Mouse (Mus musculus): ENCODE measurements around the gene Rad51d. TPM values are rescaled to one million over a fixed set of nuclear protein-coding genes. Genes with fewer than 3 reads are reported as not detected.
"Not testable (repeated sequence)": the region's sequence is repeated elsewhere in the genome, so short reads cannot be mapped to it uniquely, and the experiment has no call there.

Rad51d gene
- polyA plus RNA-seq (2017; shearing (Covaris generic)) = 10 to 100 TPM; 26.7 to 35.3 TPM

DNA sequence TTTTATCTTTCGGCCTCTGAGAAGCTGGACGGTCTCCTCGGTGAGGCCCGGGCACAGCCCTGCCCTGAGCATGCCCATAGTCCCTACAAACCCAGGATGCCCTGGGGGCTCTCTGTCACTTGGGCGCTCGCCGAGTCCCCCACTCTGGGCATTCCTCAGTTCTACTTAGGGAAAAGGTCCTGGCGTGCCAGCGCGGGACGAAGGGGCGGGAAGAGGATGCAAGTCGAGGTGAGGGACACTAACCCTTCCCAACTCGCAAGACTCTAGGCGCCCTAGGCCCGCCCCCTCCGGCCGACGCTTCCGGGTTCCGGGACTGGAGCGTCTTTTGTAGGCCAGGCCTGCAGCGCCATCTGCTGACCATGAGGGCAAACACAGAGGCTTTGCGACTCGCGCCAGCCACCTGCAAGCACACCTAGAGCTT lies at the start of gene Rad51d:
Rad51d (minus strand) TSS at position 273 of the 421 bp plus-strand sequence.
- peak; percentile 90 for ATAC-seq

DNA sequence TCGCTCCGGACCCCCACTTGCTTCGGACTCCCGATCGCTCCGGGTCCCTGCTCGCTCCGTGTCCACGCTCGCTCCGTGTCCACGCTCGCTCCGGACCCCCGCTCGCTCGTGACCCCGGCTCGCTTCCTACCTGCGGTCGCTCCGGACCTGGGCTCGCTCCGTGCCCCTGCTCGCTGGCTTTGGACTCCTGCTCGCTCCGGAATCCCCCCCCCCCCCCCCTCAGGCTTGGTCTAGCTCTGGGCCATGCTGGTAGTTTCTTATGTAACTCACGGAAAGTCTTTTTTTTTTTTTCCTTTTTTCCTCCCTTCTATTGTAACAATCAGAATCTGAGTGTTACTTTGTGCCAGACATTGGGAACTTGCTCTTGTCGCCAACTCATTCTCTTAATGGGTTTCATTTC lies 42.8 kb upstream of the Rad51d start:
- no peak for ATAC-seq

DNA sequence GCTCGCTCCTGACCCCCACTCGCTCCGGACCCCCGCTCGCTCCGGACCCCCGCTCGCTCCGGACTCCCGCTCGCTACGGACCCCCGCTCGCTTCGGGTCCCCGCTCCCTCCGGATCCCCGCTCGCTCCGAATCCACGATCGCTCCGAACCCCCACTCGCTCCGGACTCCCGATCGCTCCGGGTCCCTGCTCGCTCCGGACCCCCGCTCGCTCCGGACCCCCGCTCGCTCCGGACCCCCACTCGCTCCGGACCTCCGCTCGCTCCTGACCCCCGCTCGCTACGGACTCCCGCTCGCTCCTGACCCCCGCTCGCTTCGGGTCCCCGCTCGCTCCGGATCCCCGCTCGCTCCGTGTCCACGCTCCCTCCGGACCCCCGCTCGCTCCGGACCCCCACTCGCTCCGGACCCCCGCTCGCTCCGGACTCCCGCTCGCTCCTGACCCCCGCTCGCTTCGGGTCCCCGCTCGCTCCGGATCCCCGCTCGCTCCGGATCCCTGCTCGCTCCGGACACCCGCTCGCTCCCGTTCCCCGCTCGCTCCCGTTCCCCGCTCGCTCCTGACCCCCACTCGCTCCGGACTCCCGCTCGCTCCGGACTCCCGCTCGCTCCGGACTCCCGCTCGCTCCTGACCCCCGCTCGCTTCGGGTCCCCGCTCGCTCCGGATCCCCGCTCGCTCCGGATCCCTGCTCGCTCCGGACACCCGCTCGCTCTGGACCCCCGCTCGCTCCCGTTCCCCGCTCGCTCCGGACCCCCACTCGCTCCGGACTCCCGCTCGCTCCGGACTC lies 41.4 kb upstream of the Rad51d start:
- ATAC-seq = not testable (repeated sequence)

DNA sequence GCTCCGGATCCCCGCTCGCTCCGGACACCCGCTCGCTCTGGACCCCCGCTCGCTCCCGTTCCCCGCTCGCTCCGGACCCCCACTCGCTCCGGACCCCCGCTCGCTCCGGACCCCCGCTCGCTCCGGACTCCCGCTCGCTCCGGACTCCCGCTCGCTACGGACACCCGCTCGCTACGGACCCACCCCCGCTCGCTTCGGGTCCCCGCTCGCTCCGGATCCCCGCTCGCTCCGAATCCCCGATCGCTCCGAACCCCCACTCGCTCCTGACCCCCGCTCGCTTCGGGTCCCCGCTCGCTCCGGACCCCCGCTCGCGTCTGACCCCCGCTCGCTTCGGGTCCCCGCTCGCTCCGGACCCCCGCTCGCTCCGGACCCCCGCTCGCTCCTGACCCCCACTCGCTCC lies 40.7 kb upstream of the Rad51d start:
- not testable (repeated sequence) for ATAC-seq

DNA sequence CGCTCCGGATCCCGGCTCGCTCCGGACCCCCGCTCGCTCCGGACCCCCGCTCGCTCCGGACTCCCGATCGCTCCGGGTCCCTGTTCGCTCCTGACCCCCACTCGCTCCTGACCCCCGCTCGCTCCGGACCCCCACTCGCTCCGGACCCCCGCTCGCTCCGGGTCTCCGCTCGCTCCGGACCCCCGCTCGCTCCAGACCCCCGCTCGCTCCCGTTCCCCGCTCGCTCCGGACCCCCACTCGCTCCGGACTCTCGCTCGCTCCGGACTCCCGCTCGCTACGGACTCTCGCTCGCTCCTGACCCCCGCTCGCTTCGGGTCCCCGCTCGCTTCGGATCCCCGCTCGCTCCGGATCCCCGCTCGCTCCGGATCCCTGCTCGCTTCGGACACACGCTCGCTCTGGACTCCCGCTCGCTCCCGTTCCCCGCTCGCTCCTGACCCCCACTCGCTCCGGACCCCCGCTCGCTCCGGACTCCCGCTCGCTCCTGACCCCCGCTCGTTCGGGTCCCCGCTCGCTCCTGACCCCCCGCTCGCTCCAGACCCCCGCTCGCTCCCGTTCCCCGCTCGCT lies 40.1 kb upstream of the Rad51d start:
- not testable (repeated sequence) for ATAC-seq

DNA sequence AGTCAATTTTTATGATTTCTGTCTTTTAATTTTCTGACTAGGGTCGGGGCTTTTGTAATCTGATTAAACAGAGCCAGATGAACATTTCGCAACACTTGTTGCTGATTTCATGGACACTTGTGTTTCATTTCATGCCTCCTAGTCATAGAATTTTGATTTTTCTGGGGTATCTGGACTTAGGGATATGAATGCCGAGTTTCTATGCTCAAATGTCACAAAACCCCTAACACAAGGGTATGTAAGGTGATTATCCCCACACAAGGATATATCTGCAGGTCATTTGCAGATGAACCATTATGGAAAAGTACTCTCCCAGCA lies 39.2 kb upstream of the Rad51d start:
- no peak for ATAC-seq

DNA sequence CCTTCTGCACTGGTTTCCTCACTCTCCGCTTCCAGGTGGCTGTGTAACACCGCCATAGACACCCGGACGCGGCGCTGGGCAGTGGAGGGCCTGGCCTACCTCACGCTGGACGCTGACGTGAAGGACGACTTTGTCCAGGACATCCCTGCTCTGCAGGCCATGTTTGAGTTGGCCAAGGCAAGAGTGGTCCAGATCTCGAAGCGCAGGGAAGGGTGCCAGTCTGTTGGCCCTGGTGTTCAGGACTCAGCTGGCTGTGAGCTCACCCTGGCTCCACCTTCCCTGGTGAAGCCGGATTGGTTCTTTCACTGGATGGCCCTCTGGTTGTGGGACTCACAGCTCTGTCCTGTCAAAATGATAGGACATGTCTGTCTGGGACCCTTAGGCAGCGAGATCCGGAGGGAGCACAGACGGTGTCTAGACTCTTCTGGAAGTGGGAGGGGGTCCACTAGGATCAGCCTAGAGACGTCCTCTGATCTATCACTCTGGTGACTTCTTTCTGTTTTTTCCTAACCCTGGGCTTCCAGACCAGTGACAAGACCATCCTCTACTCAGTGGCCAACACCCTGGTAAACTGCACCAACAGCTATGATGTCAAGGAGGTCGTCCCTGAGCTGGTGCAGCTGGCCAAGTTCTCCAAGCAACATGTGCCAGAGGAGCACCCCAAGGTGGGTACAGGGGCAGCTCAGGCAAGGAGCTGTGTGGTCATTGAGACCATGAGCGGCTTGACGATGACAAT lies 38.7 kb upstream of the Rad51d start:
- no peak for ATAC-seq

DNA sequence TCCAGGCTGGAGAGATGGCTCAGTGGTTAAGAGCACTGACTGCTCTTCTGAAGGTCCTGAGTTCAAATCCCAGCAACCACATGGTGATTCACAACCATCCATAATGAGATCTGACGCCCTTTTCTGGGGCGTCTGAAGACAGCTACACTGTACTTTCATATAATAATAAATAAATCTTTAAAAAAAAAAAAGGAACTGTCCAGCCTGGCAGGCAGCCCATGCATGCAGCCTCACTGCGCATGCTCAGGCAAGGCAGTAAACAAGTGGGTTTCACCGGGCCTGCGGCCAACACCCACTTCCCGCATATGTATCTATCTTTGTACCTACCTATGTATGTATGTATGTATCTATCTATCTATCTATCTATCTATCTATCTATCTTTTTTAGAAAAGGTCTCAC lies 33.5 kb upstream of the Rad51d start:
- not testable (repeated sequence) for ATAC-seq

DNA sequence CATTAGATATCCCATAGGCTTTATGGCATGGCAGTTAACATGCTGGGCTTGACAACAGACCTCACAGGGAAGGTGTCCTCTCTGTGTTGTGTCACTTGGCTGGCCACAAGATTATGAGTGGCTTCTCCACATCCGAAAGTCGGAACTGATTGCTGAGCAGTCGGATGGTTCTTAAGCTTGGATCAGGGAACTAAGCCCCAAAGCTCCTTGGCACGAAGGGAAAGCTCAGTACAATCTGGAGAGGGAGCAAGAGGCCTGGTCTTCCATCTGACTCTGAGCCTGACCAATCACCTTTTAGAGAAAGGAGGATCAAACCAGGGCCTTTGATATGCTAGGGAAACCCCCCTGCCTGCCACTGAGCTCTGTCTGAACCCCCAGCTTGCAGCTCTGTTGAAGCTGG lies 31.3 kb upstream of the Rad51d start:
- ATAC-seq = no peak

DNA sequence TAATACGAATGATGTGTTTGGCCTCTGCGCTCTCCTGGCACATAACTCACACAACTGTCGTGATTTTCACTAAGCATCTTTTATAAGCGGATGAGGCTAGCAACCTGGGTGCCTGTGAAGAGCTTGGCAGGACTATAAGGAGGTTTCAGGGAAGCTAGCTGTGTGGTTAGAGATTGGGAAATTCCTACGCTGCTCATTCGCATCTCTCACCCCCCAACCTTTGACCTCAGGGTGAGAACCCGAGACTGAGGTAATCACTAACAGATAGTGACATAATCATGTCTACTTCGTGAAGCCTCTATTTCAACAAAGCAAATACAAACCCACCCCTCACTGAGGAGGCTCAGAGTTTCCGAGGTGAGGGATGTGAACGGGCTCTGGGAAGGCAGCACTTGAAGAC lies 30.4 kb upstream of the Rad51d start:
- no peak for ATAC-seq

DNA sequence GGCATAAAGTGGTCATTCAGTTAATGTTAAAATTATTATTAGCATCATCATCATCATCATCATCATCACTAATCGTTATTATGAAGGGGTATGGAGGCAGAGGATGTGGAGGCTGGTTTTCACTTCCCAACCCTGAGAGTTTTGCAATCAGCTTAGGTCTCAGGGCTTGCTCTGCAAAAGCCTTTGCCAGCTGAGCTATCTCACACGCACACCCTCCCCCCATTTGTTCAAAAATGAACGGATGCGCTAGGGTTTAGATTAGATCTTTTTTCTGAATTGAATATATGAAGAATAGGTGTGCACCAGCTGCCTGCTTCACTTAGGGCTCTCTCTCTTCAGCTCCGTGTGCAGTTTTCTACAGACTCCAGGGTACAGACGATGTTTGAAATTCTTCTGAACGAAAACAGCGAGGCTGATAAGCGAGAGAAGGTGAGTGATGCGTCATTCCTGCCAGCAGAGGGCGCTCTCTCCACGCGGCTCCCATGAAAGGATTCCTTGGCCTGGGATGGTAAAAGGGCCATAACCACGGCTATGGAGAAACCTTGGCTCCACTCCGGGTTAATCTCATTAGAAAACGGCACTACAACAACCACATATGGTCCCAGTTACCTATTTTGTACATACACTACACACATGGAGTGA lies 24.4 kb upstream of the Rad51d start:
- peak; percentile 94 for ATAC-seq

DNA sequence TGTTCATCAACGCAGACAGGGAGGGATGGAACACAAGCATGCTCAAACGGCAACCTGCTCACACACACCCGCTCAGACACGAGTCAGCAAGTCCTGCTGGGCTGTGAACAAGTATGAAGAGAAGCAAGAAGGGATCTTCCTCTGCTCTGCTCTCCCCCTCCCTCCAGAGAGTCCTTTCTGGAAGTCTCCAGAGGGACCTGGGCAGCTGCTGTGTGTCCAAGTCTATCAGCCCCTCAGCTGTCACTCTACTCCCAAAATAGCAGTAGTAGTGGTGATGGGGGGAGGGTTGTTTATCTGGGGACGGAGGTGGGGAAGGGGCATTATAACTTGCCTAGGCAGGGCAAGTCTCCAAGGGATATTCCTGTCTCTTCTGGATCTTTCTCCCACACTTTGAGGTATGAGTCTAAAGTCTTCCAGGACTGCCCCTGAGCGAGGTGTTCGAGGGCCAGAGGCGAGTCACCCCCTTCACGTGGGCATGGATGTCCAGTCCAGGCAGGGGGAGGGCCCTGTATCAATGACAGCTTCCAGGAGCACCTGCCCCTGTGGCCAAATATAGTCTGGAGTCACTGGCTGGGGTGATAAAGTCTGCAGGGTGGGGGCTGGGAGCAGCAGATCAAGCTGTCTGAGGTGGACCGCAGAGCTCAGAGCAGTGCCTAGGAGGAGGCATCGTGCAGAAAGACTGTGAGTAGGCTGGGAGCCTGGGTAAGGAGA lies 20.4 kb upstream of the Rad51d start:
- ATAC-seq = no peak

DNA sequence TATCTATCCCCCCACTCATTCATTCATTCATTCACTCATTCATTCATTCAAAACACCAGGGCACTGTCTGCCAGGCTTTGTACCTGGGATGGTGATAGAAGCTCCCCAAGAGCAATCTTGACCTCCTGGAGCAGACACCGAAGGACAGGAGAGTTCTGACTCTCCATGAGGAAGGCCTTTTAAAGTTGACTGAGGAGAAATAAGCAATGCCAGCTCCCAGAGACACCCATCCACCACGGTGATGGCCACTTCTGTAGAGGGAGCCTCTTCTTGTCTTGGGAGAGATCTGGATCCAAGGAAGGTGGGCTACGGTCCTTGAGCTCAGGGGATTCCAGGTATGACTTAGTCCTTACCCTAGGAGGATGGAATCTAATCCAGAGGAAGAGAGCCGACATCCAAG lies 19.8 kb upstream of the Rad51d start, which contains the start of gene Unc45b:
Unc45b (plus strand) TSS at position 301 of the 400 bp plus-strand sequence.
- ATAC-seq = no peak

DNA sequence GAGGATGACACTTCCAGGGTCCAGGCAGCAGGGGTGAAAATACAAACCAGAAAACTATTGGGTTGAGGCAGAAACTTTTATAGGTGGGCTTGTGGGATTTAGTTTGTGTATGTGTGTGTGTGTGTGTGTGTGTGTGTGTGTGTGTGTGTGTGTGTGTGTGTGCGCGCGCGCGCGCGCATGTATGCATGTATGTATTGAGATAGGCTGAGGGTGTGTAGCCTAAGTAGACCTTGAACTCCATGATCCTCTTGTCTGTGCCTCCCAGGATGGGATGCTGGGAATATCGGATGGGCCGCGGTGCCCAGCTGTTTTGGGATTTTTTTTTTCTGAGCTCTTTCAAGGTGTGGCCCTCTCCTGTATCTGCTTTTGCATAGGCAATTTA lies 18.2 kb upstream of the Rad51d start:
- ATAC-seq = peak; percentile 5

DNA sequence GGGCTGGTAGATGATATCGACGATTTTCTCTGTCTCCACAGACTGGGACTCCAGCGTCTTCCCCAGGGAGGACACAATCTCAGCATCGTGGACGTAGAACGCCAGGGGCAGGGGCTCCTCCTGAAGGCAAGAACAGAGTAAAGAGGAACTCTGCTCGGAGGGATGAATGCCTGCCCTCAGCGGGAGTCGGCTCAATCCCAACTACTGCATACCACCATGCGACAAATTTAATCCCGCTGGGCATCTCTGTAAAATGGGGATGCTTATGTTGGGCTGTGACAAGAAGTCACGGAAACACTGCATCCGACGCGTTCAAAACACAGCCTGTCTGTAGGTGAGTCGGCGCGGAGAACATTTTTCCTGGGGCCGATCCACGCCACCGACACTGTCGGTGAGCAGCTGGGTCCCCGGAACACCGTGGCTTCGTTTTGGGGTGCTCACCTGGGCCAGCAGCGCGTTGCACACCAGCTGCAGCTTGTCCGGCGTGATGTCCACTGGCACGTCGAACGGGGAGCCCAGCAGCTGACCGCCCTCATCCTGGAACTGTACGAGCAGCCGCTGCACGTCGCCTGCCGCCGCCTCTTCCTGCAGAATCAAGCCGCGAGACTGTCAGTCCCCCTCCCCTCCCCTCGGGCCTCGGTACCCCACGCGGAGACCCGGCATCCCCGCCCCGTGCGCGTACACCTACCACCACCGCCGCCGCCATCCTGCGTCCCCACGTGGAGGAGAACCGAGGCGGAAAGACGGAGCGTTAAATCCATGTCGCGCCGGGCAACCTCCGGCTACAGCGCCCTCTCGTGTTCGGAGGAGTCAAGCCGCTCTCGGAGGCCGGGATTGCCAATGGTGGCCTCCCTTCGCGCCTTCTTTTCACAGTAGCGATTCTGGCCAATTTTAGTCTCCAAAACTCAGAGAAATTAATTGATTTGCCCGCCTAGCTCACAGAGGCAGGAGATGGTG lies 17.5 kb upstream of the Rad51d start, which contains the start of gene Nle1:
Nle1 (minus strand) TSS at position 761 of the 957 bp plus-strand sequence.
- ATAC-seq = peak; percentile 94

DNA sequence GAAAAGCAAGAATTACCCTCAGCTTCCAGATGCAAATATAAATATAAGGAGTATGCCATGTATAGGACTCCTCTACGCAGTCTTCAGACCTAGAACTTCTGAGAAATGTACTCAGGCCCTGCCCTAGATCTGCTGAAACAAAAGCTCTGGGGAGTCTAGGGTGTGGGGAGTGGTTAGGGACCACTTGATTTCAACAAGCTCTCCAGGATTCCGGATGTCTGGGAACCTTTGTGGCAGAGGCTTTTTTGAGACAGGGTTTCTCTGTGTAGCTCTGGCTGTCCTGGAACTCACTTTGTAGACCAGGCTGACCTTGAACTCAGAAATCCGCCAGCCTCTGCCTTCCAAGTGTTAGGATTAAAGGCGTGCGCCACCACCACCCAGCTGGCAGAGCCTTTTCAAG lies 15.4 kb upstream of the Rad51d start:
- no peak for ATAC-seq

DNA sequence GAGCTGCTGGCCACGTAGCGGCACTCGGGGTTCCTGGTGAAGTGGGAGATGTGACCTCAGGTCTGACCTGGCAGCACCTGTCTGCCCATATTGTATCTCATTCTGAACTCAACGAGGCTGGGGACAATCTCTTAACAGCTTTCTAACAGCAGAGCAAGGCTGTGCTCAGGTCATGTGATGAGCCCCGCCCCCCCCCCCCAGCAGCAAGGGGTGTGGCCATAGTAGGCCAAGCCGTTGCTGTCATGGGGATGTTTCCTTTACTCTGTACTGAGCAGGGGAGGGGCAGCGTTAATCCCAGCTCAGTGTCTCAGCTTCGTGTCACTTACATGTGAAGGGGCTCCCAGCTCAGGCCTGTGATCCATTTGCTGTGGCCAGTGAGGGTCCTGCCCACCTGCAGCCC lies 14.5 kb upstream of the Rad51d start:
- ATAC-seq = no peak

DNA sequence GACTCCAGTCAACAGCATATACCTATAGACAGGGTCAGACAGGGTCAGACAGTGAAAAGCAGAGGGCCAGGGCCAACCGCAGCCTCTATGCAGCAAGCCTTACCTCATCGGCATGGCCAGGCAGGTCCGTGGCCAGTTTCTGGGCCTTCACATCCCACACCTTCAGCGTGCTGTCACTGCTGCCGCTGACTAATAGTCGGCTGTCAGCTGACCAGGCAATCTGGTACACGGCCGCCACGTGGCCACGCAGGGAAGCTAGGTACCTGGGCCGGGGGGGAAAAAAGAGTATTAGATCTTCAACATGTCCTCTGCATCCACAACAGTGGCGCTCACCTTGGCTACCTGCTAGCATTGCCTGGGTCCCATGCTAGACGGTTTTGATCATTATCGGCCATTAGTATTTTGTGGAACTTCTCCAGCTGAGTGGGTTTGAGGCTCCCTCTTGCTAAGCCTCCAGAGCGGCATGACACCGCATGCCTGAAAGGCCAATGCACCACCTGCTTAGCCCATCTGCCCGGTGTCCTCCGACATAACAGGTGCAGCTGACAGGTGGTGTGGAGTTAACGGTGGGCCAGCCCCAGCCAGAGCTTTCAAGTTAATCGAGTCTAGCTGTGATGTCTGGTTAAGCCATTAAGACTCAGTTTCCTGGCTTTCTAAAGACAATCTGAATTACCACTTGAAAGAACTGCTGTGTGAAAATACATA lies 11.3 kb upstream of the Rad51d start:
- ATAC-seq = no peak

DNA sequence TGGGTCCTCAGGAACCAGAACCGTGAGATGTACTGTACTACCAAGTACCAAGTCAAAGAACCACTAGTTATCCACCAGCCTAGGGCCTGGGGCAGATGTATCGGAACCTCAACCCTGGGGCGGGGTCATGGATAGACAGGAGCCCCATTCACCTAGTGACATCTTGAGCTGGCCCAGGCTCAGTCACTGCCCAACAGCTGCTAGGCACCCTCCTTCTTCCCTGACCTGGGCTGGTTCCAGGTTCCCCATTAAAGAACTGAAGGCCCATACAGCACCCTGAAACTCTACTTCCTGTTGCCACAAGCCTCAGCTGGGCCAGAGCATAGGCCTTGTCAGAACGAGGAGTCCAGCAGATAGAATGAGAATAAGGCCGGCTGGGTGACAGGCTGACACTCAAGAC lies 9.3 kb upstream of the Rad51d start:
- ATAC-seq = no peak

DNA sequence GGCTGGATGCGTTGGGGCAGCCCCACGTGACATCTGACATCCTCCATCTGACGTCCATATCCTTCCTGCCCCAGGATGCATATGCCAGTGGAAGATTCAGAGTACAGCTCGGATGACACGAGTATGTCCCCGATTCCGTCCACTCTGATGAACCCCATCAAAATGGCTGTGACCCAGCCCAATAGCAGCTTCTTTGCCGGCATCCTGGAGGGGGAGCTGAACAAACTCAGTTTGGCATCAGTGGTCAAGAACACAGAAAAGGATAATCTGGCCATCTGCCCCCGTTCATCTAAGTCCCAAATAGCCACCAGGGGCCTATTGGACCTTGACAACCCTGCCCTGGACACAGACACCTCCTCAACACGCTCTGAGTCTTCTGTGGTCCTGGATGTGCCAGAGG lies 7.1 kb upstream of the Rad51d start:
- no peak for ATAC-seq

DNA sequence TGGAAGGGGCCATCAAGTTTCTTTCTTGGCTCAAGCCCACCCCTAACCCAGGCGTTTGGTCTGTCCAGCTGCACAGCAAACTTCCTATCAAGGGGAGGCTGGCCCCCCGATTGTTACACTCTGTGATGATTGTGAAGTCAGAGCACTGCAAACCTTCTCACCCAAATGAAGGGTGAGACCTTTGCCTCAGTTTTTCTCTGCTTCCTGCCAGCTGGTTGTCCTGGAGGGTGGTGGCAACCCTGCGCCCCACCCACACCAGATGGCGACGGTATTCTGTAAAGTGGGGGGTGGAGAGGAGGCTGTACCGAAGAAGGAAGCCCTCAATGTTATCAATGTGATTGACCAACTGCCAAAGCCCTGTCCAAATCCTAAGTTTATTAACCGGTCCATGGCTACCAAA lies 1.5 kb upstream of the Rad51d start, which contains the start of gene Fndc8:
Fndc8 (plus strand) TSS at position 189 of the 400 bp plus-strand sequence.
- ATAC-seq = no peak
